Mouse (Mus musculus) kidney, postnatal 36 days (tissue): ENCODE results near the gene Cpeb3.

ENCODE experiments used
- DNase-seq, 2 experiments: peaks; one replicate each; pipeline ENCODE4 v3.0.0; 2021 to 2022; ENCODE audit warnings: mixed read lengths in 2 of 2

The Cpeb3 gene

GRCm38 (mm10) chr19:37078571-37078970, 129.8 kb downstream of the Cpeb3 start:
- no peak for DNase-seq

- peak; percentile 84 to 93 for DNase-seq
Measured at GRCm38 (mm10) chr19:37078064-37078463, 130.3 kb downstream of the Cpeb3 start.

DNA sequence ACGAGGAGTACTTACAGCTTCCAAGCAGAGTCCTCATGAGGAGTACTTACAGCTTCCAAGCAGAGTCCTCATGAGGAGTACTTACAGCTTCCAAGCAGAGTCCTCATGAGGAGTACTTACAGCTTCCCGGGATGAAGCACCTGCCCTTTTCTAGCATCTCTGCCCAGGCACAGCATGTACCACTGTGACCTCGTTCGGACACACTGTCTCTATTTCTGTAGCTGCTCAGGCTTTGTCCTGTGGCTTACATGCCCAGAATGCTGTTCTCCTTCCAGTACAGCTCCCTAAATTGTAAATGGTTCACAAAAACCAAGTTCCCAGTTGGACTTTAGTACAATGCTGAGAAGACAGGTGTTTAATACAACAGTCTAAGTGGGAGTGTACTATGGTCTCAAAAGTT, 131.1 kb downstream of the Cpeb3 start:
- peak; percentile 56 to 59 for DNase-seq

DNA sequence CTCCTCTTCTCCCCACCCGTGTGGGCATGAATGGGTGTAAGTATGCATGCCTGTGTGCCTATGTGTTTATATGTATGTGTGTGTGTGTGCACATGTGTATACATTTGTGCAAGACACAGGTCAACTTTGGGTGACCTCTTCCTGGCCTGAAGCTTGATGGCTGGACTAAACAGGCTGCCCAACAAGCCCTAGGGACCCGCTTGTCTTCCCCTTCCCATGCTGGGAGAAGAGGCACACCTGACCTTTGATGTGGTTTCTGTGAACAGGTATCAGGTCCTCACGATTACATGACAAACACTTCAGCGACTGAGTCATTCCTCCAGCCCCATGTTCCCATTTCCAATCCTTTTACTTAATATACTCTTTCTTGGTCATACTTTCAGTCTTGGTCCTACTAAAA, 131.8 kb downstream of the Cpeb3 start:
- no peak for DNase-seq

DNA sequence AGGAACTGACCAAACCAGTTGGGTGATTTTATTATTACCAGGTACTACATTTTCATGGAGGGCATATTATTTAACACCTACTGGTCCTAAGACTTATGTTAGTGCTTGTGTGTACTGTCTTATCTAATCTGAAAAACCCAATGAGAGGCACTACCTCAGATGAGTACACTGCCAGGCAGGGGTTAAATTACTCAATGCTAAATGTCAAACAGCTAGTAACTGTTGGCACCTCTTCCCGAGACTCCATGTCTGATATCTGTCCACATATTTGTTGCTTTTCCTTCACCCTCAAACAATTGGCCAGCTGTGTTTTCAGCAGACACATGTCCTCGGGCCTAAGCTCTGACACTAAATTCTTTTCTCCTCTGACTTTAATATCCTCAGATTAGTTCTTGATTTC, 132.3 kb downstream of the Cpeb3 start:
- DNase-seq = no peak

DNA sequence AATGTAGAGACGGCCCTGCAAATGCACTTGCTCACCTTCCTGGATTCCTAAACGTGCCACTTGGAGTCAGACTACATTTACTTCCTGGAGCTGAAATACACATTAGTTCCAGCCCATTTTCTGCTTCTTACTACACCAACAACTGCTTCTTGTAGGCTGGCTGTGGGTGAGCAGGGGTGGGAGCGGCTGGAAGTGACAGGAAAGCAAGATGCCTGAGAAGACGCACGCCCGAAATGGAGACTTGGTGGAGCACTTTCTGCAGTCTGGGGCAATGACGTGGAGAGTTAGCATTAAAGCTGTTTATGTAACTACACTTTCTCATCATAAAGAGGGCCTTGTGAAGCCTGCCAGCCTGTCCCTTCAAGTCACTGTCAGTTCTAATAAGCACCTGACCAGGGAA, 132.7 kb downstream of the Cpeb3 start:
- peak; percentile 31 to 36 for DNase-seq

- DNase-seq = peak; percentile 58 to 84
Measured at GRCm38 (mm10) chr19:37074726-37075125, 133.7 kb downstream of the Cpeb3 start.

GRCm38 (mm10) chr19:37074276-37074675, 134.1 kb downstream of the Cpeb3 start:
- DNase-seq = peak; percentile 42 to 69

GRCm38 (mm10) chr19:37072871-37073629, 135.4 kb downstream of the Cpeb3 start:
- no peak for DNase-seq

GRCm38 (mm10) chr19:37069243-37069642, 139.2 kb downstream of the Cpeb3 start:
- DNase-seq = no peak

GRCm38 (mm10) chr19:37060078-37060477, 148.3 kb downstream of the Cpeb3 start:
- DNase-seq = no peak

- peak; percentile 66 to 83 for DNase-seq
Measured at GRCm38 (mm10) chr19:37059623-37060022, 148.8 kb downstream of the Cpeb3 start.

DNA sequence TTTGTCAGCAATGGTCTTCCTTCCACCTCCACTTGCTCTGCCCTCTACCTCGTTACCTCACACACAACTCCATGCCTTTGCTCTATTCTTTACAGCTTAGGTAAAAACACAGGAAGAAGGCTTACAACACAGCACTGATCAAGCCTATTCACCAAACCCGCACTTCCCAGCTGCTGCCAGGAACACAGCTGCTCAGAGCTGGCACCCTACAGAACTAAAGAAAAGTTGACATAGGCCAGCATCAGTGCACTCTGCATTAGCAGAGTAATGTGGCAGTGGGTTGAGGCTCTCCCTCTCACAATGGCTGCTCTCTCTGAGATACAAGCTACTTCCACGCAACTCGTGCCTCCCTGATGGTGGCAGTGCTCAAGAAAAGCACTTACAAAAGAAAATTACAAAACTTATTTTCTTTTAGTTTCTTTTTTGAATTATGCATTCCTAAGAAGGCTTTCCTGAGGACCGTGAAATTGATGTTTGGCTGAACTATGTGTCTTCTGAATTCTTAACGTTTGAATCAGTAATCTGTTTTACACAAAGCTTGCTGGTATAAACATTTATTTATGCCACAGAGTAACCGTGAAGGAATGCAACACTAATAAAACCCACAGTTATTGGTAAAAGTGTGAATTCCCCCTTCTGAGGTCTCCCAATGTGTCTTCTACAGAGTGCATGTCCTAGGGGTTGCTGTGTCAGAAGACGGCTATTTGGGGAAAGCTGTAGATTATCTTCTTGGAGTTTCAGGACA, 151.1 kb downstream of the Cpeb3 start:
- no peak for DNase-seq

GRCm38 (mm10) chr19:37055976-37056556, 152.3 kb downstream of the Cpeb3 start:
- DNase-seq = no peak

DNA sequence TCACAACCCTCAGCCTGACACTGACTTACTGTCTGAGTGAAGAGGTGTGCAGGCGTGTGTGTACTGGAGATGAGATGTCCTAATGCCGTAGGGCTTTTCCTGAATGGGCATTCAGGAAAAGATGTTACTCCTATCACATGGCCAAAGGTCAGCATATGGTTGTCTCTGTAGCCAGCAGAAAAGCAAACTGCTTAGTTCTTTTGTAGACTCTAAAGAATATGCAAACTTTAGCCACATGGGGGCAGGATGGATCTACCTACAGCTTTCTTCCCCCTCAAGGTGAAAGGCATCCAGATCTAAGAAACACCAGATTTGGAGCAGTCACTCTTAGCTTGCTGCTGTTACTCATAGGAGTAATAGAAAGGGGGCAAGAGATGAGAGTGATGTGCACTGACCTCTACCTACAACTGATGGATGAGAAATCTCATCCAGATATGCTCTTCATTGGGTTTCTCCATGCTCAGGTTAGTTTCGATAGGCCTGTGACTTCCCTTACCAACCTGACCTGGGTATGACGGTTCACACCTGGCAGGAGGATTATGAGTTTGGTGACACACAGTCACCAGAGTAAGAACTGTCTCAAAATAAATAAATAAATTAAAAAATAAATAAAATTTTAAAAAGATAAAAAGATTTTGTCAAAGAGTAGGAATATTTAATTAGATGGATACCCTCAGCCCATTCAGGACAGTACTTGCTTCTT, 157.6 kb downstream of the Cpeb3 start:
- DNase-seq = peak; percentile 67 to 75

- no peak for DNase-seq
Measured at GRCm38 (mm10) chr19:37048507-37048906, 159.9 kb downstream of the Cpeb3 start.

DNA sequence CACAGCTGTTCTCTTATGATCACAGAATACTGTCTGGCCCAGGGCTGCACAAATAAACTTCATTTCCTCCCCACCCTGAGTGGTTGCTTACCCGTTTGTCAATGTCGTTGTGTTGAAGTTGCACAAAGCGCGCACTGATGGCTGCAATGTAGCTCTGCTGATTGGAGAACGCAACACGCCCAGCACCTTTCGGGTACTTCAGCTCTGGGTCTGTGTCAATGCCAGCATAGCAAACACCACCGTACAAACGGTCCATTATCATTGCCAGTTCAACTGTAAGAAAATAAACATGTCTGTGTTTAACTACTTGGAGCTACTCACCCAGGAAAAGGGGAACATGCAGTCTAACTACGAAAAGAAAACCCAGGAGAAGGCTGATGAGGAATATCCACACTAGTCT, 164.0 kb downstream of the Cpeb3 start:
- no peak for DNase-seq

- DNase-seq = no peak
Measured at GRCm38 (mm10) chr19:37040906-37041305, 167.5 kb downstream of the Cpeb3 start.

GRCm38 (mm10) chr19:37032364-37032763, 176.0 kb downstream of the Cpeb3 start:
- DNase-seq = no peak

- no peak for DNase-seq
Measured at GRCm38 (mm10) chr19:37031446-37031845, 177.0 kb downstream of the Cpeb3 start.

GRCm38 (mm10) chr19:37029771-37030170, 178.6 kb downstream of the Cpeb3 start:
- no peak for DNase-seq

- no peak for DNase-seq
Measured at GRCm38 (mm10) chr19:37026408-37026807, 182.0 kb downstream of the Cpeb3 start.

- peak in 1 of 2 experiments; percentile 20 for DNase-seq
Measured at GRCm38 (mm10) chr19:37025839-37026319, 182.5 kb downstream of the Cpeb3 start.
